Mouse (Mus musculus) midbrain, embryonic 16.5 days (tissue): ENCODE data around the gene Serpina3n. TPM values are rescaled to one million over a fixed set of nuclear protein-coding genes. Genes with fewer than 3 reads are reported as not detected.
A peak's percentile ranks its signal among the peaks of the same experiment; 100 is the strongest.

Experiments used
- ATAC-seq: fragments of 200-750 bp; cut with Nextera tagmentation; 2 replicates; pipeline ENCODE4 v1.8.0; 2017; ENCODE audit warnings: moderate TSS enrichment
- H3K27ac ChIP-seq: fragments of 300-500 bp; sonication (generic); 2 replicates; pipeline ENCODE4 v1.5.1; 2014; ENCODE audit warnings: mild to moderate bottlenecking, low read length, mixed read lengths
- H3K27me3 ChIP-seq: fragments of 300-500 bp; sonication (generic); 2 replicates; pipeline ENCODE4 v1.6.1; 2014; ENCODE audit warnings: low read depth, low read length, mixed read lengths; ENCODE audit not compliant: control insufficient read depth, insufficient read depth
- H3K36me3 ChIP-seq: fragments of 300-500 bp; sonication (generic); 2 replicates; pipeline ENCODE4 v1.6.1; 2014; ENCODE audit warnings: mild to moderate bottlenecking, low read length, moderate library complexity, mixed read lengths; ENCODE audit not compliant: control insufficient read depth, insufficient read depth
- H3K4me1 ChIP-seq: fragments of 300-500 bp; sonication (generic); 2 replicates; pipeline ENCODE4 v1.6.1; 2014; ENCODE audit warnings: mild to moderate bottlenecking, low read length, mixed read lengths; ENCODE audit not compliant: control insufficient read depth, insufficient read depth
- H3K4me2 ChIP-seq: fragments of 300-500 bp; sonication (generic); 2 replicates; pipeline ENCODE4 v1.6.1; 2014; ENCODE audit warnings: mild to moderate bottlenecking, low read length, mixed read lengths
- H3K4me3 ChIP-seq: fragments of 300-500 bp; sonication (generic); 2 replicates; pipeline ENCODE4 v1.5.1; 2014; ENCODE audit warnings: low read depth, mild to moderate bottlenecking, low read length, moderate library complexity, mixed read lengths
- H3K9ac ChIP-seq: fragments of 300-500 bp; sonication (generic); 2 replicates; pipeline ENCODE4 v1.6.1; 2014; ENCODE audit warnings: low read depth, low read length, mixed read lengths
- H3K9me3 ChIP-seq: fragments of 300-500 bp; sonication (generic); replicated peaks from 2 replicates; pipeline ENCODE4 v1.6.1; 2014; ENCODE audit warnings: mild to moderate bottlenecking, low read length, mixed read lengths; ENCODE audit not compliant: control insufficient read depth, poor library complexity, severe bottlenecking
- WGBS: fragments of 180-500 bp; shearing (Covaris S2); extraction: QIAGEN DNeasy Blood & Tissue Kit; methylation state at CpG from one replicate; pipeline ENCODE4 v1.1.7; 2014; 5-methylcytosine and 5-hydroxymethylcytosine counted together
- polyA plus RNA-seq: library from polyadenylated mRNA; unstranded; fragments of >200 nt; fragmentation: Nextera tagmentation; extraction: Ambion mirVana; gene quantifications from 2 replicates; pipeline ENCODE4 v1.2.1, GENCODE M21; 2015

Gene Serpina3n
- polyA plus RNA-seq, 1 experiment from 2014 or later = 1.4 TPM

GRCm38 (mm10) chr12:104422615-104423392, 16.3 kb downstream of the Serpina3n start:
- H3K9me3 ChIP-seq = no peaks in the 10 kb centered on the region
- no peak for ATAC-seq
- H3K4me2 ChIP-seq = no peak overlapping the region
- H3K27ac ChIP-seq = no peak overlapping the region
- H3K36me3 ChIP-seq = no peaks in the 10 kb centered on the region
- H3K4me3 ChIP-seq = no peak overlapping the region
- H3K9ac ChIP-seq = no peak overlapping the region
- H3K27me3 ChIP-seq = no peaks in the 10 kb centered on the region
- H3K4me1 ChIP-seq = no peaks in the 10 kb centered on the region; the same call in 1 of the 2 replicates
- 82% methylated on average over 11 of the region's 11 CpGs for WGBS

- Histone ChIP-seq H3K36me3 (no peaks in the 10 kb centered on the region), H3K9me3 (no peaks in the 10 kb centered on the region), H3K27me3 (no peaks in the 10 kb centered on the region), H3K27ac (no peak overlapping the region), H3K4me2 (no peak overlapping the region), H3K9ac (no peak overlapping the region), H3K4me1 (no peaks in the 10 kb centered on the region), H3K4me3 (no peak overlapping the region)
- 88% methylated on average over 3 of the region's 3 CpGs for whole genome bisulfite sequencing
- ATAC-seq = no peak
These were observed 19.1 kb downstream of the Serpina3n start for GRCm38 (mm10) chr12:104425591-104425990.

GRCm38 (mm10) chr12:104426915-104427314, 20.4 kb downstream of the Serpina3n start:
- H3K27ac ChIP-seq = no peak overlapping the region
- no peaks in the 10 kb centered on the region for H3K4me1 ChIP-seq
- H3K27me3 ChIP-seq = no peaks in the 10 kb centered on the region
- H3K4me2 ChIP-seq = no peak overlapping the region
- no peaks in the 10 kb centered on the region for H3K36me3 ChIP-seq
- no peaks in the 10 kb centered on the region for H3K9me3 ChIP-seq
- H3K4me3 ChIP-seq = no peak overlapping the region
- peak; percentile 68 for ATAC-seq
- WGBS = 4% methylated on average over 7 of the region's 7 CpGs
- H3K9ac ChIP-seq = no peak overlapping the region

GRCm38 (mm10) chr12:104431359-104431758, 24.8 kb downstream of the Serpina3n start:
- Histone ChIP-seq H3K4me1 (no peaks in the 10 kb centered on the region), H3K36me3 (no peaks in the 10 kb centered on the region), H3K27me3 (no peaks in the 10 kb centered on the region), H3K27ac (no peak overlapping the region), H3K4me2 (no peak overlapping the region), H3K9ac (no peak overlapping the region), H3K4me3 (no peak overlapping the region), H3K9me3 (no peaks in the 10 kb centered on the region)
- WGBS = 56% methylated on average over 10 of the region's 10 CpGs
- ATAC-seq = no peak

- 20% methylated on average over 7 of the region's 7 CpGs for WGBS
- H3K4me1 ChIP-seq = no peaks in the 10 kb centered on the region
- no peak overlapping the region for H3K27ac ChIP-seq
- H3K36me3 ChIP-seq = no peaks in the 10 kb centered on the region
- no peak overlapping the region for H3K4me2 ChIP-seq
- no peak overlapping the region for H3K9ac ChIP-seq
- H3K27me3 ChIP-seq = no peaks in the 10 kb centered on the region
- H3K9me3 ChIP-seq = no peaks in the 10 kb centered on the region
- H3K4me3 ChIP-seq = no peak overlapping the region
- no peak for ATAC-seq
These were observed 26.7 kb downstream of the Serpina3n start for GRCm38 (mm10) chr12:104433214-104433613.

- Histone ChIP-seq H3K4me3 (no peak overlapping the region), H3K27me3 (0 out of 2 replicates have a peak, but pooled peaks cover 3% of the 10 kb centered on the region), H3K4me2 (peak overlapping the region; percentile 6; the same call in 1 of the 2 replicates), H3K9ac (no peak overlapping the region), H3K4me1 (no peaks in the 10 kb centered on the region), H3K27ac (no peak overlapping the region), H3K9me3 (no peaks in the 10 kb centered on the region), H3K36me3 (no peaks in the 10 kb centered on the region)
- 57% methylated on average over 20 of the region's 20 CpGs for WGBS
- peak; percentile 40 for ATAC-seq
These were observed 27.6 kb downstream of the Serpina3n start for GRCm38 (mm10) chr12:104433951-104434735.

GRCm38 (mm10) chr12:104440087-104440760, 33.7 kb downstream of the Serpina3n start:
- Histone ChIP-seq H3K27ac (no peak overlapping the region), H3K4me1 (no peaks in the 10 kb centered on the region), H3K9me3 (no peaks in the 10 kb centered on the region), H3K27me3 (0 out of 2 replicates have a peak, but pooled peaks cover 3% of the 10 kb centered on the region), H3K4me2 (no peak overlapping the region), H3K36me3 (no peaks in the 10 kb centered on the region), H3K9ac (no peak overlapping the region), H3K4me3 (no peak overlapping the region)
- peak; percentile 82 for ATAC-seq
- WGBS = 13% methylated on average over 22 of the region's 22 CpGs

- H3K27me3 ChIP-seq = no peaks in the 10 kb centered on the region
- no peaks in the 10 kb centered on the region for H3K9me3 ChIP-seq
- no peaks in the 10 kb centered on the region for H3K36me3 ChIP-seq
- no peaks in the 10 kb centered on the region for H3K4me1 ChIP-seq
- H3K4me2 ChIP-seq = no peak overlapping the region
- no peak overlapping the region for H3K27ac ChIP-seq
- no peak for ATAC-seq
- H3K4me3 ChIP-seq = no peak overlapping the region
- no peak overlapping the region for H3K9ac ChIP-seq
- 88% methylated on average over 11 of the region's 11 CpGs for WGBS
These were observed 37.2 kb downstream of the Serpina3n start for GRCm38 (mm10) chr12:104443716-104444115.
